Comparison of ENCODE assay signal across 17 mouse cellular contexts in genomic region chr14:84955300-84955699, GRCm38 (mm10).
DNase-seq lines count a peak whose midpoint lies in the region; TF ChIP-seq lines count a peak whose summit lies in the region.
"Had no signal": no experiment of that assay in that cellular context is flagged by ENCODE, and none has a peak within 500 bp of the region (broad histone marks: within the 10 kb centered on the region; RNA-seq: fewer than 3 reads in every experiment).

No protein-coding gene starts in this region.

- no peaks in the 10 kb centered on the region for H3K27me3 ChIP-seq in MEL (ENCODE audit: control insufficient read depth in 1 of 2, insufficient read depth in 2 of 2, low read length in 2 of 2)
- H3K27me3 ChIP-seq: CH12.LX, Patski had no signal

- no peaks in the 10 kb centered on the region for H3K9me3 ChIP-seq in MEL (replicated peaks; ENCODE audit: insufficient read depth, low read length)

- no peak overlapping the region for H3K9ac ChIP-seq in MEL (ENCODE audit: control insufficient read depth, low read depth, low read length, poor library complexity, severe bottlenecking)

- peak; percentile 28 for DNase-seq in MEL (ENCODE audit: low read depth, low spot score)
- no peak for DNase-seq in left cerebral cortex, postnatal 14 days (ENCODE audit: low spot score in 2 of 2)
- DNase-seq: adrenal gland, adult 2 months; adrenal gland, adult 8-10 months; adrenal gland, postnatal 10 days; adrenal gland, postnatal 14 days; adrenal gland, postnatal 25 days; adrenal gland, postnatal 36 days; B cell, adult 2 months; cerebellum, adult 11 months; cerebellum, adult 11-12 months; cerebellum, adult 18-20 months; cerebellum, adult 2 months; cerebellum, adult 8-10 months had no signal

- H3K4me3 ChIP-seq in MEL (ENCODE audit: control insufficient read depth in 1 of 2, insufficient read depth in 1 of 2, low read depth in 2 of 2, low read length in 2 of 2): no peak overlapping the region

- no peak for TF ChIP-seq CTCF in MEL (IDR thresholded peaks at IDR 0.05 in 2 of 3, conservative IDR thresholded peaks at IDR 0.05 in 1 of 3; ENCODE audit: control insufficient read depth in 1 of 3, insufficient read depth in 1 of 3, low read depth in 2 of 3, low read length in 3 of 3, poor library complexity in 1 of 3, severe bottlenecking in 1 of 3)

- no peak overlapping the region for H3K27ac ChIP-seq in MEL (ENCODE audit: control insufficient read depth, low read depth, low read length)

- TF ChIP-seq POLR2A in MEL (IDR thresholded peaks at IDR 0.05; ENCODE audit: control insufficient read depth in 1 of 2, insufficient read depth in 1 of 2, low read depth in 1 of 2, low read length in 2 of 2, poor library complexity in 1 of 2): no peak

- peaks cover 0 to 2% of the 10 kb centered on the region in 2 experiments; a peak in 2 of 4 replicates for H3K36me3 ChIP-seq in MEL (ENCODE audit: control insufficient read depth in 1 of 2, insufficient read depth in 2 of 2, low read length in 2 of 2)
- H3K36me3 ChIP-seq: G1E had no signal

- TF ChIP-seq RAD21 in MEL (IDR thresholded peaks at IDR 0.05; ENCODE audit: low read depth, low read length): no peak

- H3K79me2 ChIP-seq in MEL (ENCODE audit: control insufficient read depth, insufficient read depth, low read length, poor library complexity): no peaks in the 10 kb centered on the region

- intact Hi-C loops in left cerebral cortex, postnatal 14 days (cut with DNase I): no loop called here

- no peaks in the 10 kb centered on the region for H3K4me1 ChIP-seq in MEL (ENCODE audit: control insufficient read depth in 1 of 2, insufficient read depth in 2 of 2, low read length in 2 of 2)

- TF ChIP-seq EP300 in MEL (IDR thresholded peaks at IDR 0.05; ENCODE audit: low read depth in 1 of 2, low read length in 2 of 2): peak; percentile 72 to 83

TF ChIP-seq in MEL, 35 proteins besides CTCF, POLR2A, EP300 and RAD21:
- TF ChIP-seq POLR2AphosphoS5 (IDR thresholded peaks at IDR 0.05; ENCODE audit: borderline replicate concordance, low read depth, low read length): no peak
- TF ChIP-seq TAL1 (IDR thresholded peaks at IDR 0.05; ENCODE audit: low read length): no peak
- TF ChIP-seq MXI1 (IDR thresholded peaks at IDR 0.05; ENCODE audit: low read depth, low read length): no peak
- TF ChIP-seq CHD1 (IDR thresholded peaks at IDR 0.05; ENCODE audit: low read depth, low read length): no peak
- no peak for TF ChIP-seq ZMIZ1 (IDR thresholded peaks at IDR 0.05; ENCODE audit: low read depth, low read length)
- no peak for TF ChIP-seq GABPA (IDR thresholded peaks at IDR 0.05; ENCODE audit: low read depth, low read length)
- TF ChIP-seq CHD2 (IDR thresholded peaks at IDR 0.05; ENCODE audit: low read length): no peak
- no peak for TF ChIP-seq ZKSCAN1 (IDR thresholded peaks at IDR 0.05; ENCODE audit: low read depth, low read length)
- no peak for TF ChIP-seq HCFC1 (IDR thresholded peaks at IDR 0.05; ENCODE audit: low read depth, low read length)
- no peak for TF ChIP-seq KAT2A (conservative IDR thresholded peaks at IDR 0.05; ENCODE audit: low read depth, low read length)
- TF ChIP-seq TCF12 (IDR thresholded peaks at IDR 0.05; ENCODE audit: low read depth, low read length): peak; percentile 85
- no peak for TF ChIP-seq MEF2A (IDR thresholded peaks at IDR 0.05; ENCODE audit: extremely low read depth, insufficient replicate concordance, low read depth, low read length, poor library complexity, severe bottlenecking)
- TF ChIP-seq SIN3A (IDR thresholded peaks at IDR 0.05; ENCODE audit: low read length): no peak
- TF ChIP-seq SMC3 (IDR thresholded peaks at IDR 0.05; ENCODE audit: low read depth, low read length): no peak
- peak; percentile 50; the same call in 1 of the 2 replicates for TF ChIP-seq MAZ (IDR thresholded peaks at IDR 0.05; ENCODE audit: low read depth, low read length)
- TF ChIP-seq ELF1 (IDR thresholded peaks at IDR 0.05; ENCODE audit: low read depth, low read length): no peak
- TF ChIP-seq ETS1 (IDR thresholded peaks at IDR 0.05; ENCODE audit: low read depth, low read length): 0 out of 2 replicates have a peak, but pooled peaks have one; percentile 36
- TF ChIP-seq ZNF384 (IDR thresholded peaks at IDR 0.05; ENCODE audit: low read depth, low read length): peak; percentile 72
- 0 out of 2 replicates have a peak, but pooled peaks have one; percentile 51 for TF ChIP-seq RCOR1 (IDR thresholded peaks at IDR 0.05; ENCODE audit: low read depth, low read length)
- TF ChIP-seq USF2 (IDR thresholded peaks at IDR 0.05; ENCODE audit: borderline replicate concordance in 1 of 2, insufficient read depth in 1 of 2, low read depth in 1 of 2, low read length in 2 of 2): no peak
- TF ChIP-seq MAX (IDR thresholded peaks at IDR 0.05; ENCODE audit: low read length): no peak
- peak; percentile 83 for TF ChIP-seq GATA1 (IDR thresholded peaks at IDR 0.05; ENCODE audit: low read depth, low read length)
- no peak for TF ChIP-seq E2F4 (IDR thresholded peaks at IDR 0.05; ENCODE audit: borderline replicate concordance, low read depth, low read length)
- TF ChIP-seq NELFE (IDR thresholded peaks at IDR 0.05; ENCODE audit: low read depth, low read length): no peak
- TF ChIP-seq JUND (IDR thresholded peaks at IDR 0.05; ENCODE audit: low read depth, low read length): no peak
- no peak for TF ChIP-seq NRF1 (IDR thresholded peaks at IDR 0.05; ENCODE audit: insufficient read depth, low read depth, low read length, poor library complexity, severe bottlenecking)
- TF ChIP-seq USF1 (IDR thresholded peaks at IDR 0.05; ENCODE audit: low read depth, low read length): no peak
- TF ChIP-seq MAFK (IDR thresholded peaks at IDR 0.05; ENCODE audit: borderline replicate concordance, low read depth, low read length): no peak
- 0 out of 2 replicates have a peak, but pooled peaks have one; percentile 11 for TF ChIP-seq MYB (IDR thresholded peaks at IDR 0.05; ENCODE audit: low read depth, low read length)
- TF ChIP-seq POLR2AphosphoS2 (IDR thresholded peaks at IDR 0.05; ENCODE audit: low read length): no peak
- no peak for TF ChIP-seq BHLHE40 (IDR thresholded peaks at IDR 0.05; ENCODE audit: borderline replicate concordance, low read depth, low read length)
- TF ChIP-seq UBTF (IDR thresholded peaks at IDR 0.05; ENCODE audit: borderline replicate concordance, insufficient read depth, low read depth, low read length): no peak
- TF ChIP-seq ZC3H11A (IDR thresholded peaks at IDR 0.05; ENCODE audit: low read depth, low read length): no peak
- TF ChIP-seq MYC (IDR thresholded peaks at IDR 0.05; ENCODE audit: low read depth, low read length): no peak
- no peak for TF ChIP-seq TBP (IDR thresholded peaks at IDR 0.05; ENCODE audit: low read depth, low read length)
